Mouse (Mus musculus): ENCODE data around the gene Smpdl3b. TPM values are rescaled to one million over a fixed set of nuclear protein-coding genes. Genes with fewer than 3 reads are reported as not detected.

The Smpdl3b gene
- 10 to 100 TPM; 48.7 to 50.5 TPM for total RNA-seq (2023)

GRCm38 (mm10) chr4:132756974-132757373 is at the start of gene Smpdl3b:
Gene Smpdl3b (minus strand): TSS chr4:132757252.

GRCm38 (mm10) chr4:132796196-132796886 is 39.3 kb upstream of the Smpdl3b start, which contains the start of gene Themis2:
Gene Themis2 (minus strand): TSS chr4:132796387.

GRCm38 (mm10) chr4:132767914-132768876 is 11.1 kb upstream of the Smpdl3b start, which contains the start of gene Rpa2:
Gene Rpa2 (plus strand): TSS chr4:132768332.

GRCm38 (mm10) chr4:132732148-132732684 is 24.8 kb downstream of the Smpdl3b start, which contains the start of gene Xkr8:
Gene Xkr8 (minus strand): TSS chr4:132732546.

Other genes starting within 250 kb of the Smpdl3b start
- 10 to 100 TPM; 23.1 to 25.2 TPM for gene Sesn2, start 246.8 kb downstream of the Smpdl3b start, total RNA-seq (2023)
- gene Atpif1, start 223.6 kb downstream of the Smpdl3b start, total RNA-seq (2023): 100 to 1,000 TPM; 109 to 112 TPM
- 100 to 1,000 TPM in 1 of 2 experiments, 10 to 100 TPM in 1; 73.4 to 104 TPM for gene Dnajc8, start 221.7 kb downstream of the Smpdl3b start, total RNA-seq (2023)
- gene Ptafr, start 193.2 kb downstream of the Smpdl3b start, total RNA-seq (2023): 10 to 100 TPM; 52.8 to 55.1 TPM
- 10 to 100 TPM; 32.9 to 39.3 TPM for gene Eya3, start 118.3 kb downstream of the Smpdl3b start, total RNA-seq (2023)
- gene Xkr8, start 24.7 kb downstream of the Smpdl3b start, total RNA-seq (2023): 1 to 10 TPM; 3.6 to 5.0 TPM
- gene Rpa2, start 11.1 kb upstream of the Smpdl3b start, total RNA-seq (2023): 10 to 100 TPM; 13.5 to 15.9 TPM
- 100 to 1,000 TPM; 327 to 352 TPM for gene Themis2, start 39.1 kb upstream of the Smpdl3b start, total RNA-seq (2023)
- 10 to 100 TPM; 28.0 to 33.1 TPM for gene Ppp1r8, start 85.9 kb upstream of the Smpdl3b start, total RNA-seq (2023)
- gene Stx12, start 127.3 kb upstream of the Smpdl3b start, total RNA-seq (2023): 10 to 100 TPM; 30.3 to 33.6 TPM
- 10 to 100 TPM; 28.9 to 30.0 TPM for gene Fam76a, start 165.3 kb upstream of the Smpdl3b start, total RNA-seq (2023)
- 100 to 1,000 TPM; 473 to 506 TPM for gene Fgr, start 216.8 kb upstream of the Smpdl3b start, total RNA-seq (2023)